Mouse (Mus musculus) neural tube, embryonic 11.5 days (tissue): ENCODE measurements around the gene Psmb11. TPM values are rescaled to one million over a fixed set of nuclear protein-coding genes. Genes with fewer than 3 reads are reported as not detected.

Experiments
- ATAC-seq: fragments of 200-750 bp; cut with Nextera tagmentation; 2 replicates; pipeline ENCODE4 v1.8.0; 2017; ENCODE audit warnings: moderate number of reproducible peaks, mild to moderate bottlenecking, moderate TSS enrichment, moderate library complexity; ENCODE audit not compliant: insufficient read depth, low FRiP score, low TSS enrichment
- DNase-seq: peaks from one replicate; pipeline ENCODE4 v3.0.0-alpha.2; 2015; ENCODE audit warnings: low spot score
- H3K27ac ChIP-seq: fragments of 300-500 bp; sonication (generic); 2 replicates; pipeline ENCODE4 v1.5.1; 2014; ENCODE audit warnings: low read depth, mild to moderate bottlenecking, low read length
- H3K27me3 ChIP-seq: fragments of 300-500 bp; sonication (generic); 2 replicates; pipeline ENCODE4 v1.6.1; 2014; ENCODE audit warnings: mild to moderate bottlenecking, low read length, mixed read lengths; ENCODE audit not compliant: control insufficient read depth, insufficient read depth
- H3K36me3 ChIP-seq: fragments of 300-500 bp; sonication (generic); 2 replicates; pipeline ENCODE4 v1.6.1; 2014; ENCODE audit warnings: mild to moderate bottlenecking, low read length, moderate library complexity, mixed read lengths; ENCODE audit not compliant: control insufficient read depth, insufficient read depth
- H3K4me1 ChIP-seq: fragments of 300-500 bp; sonication (generic); 2 replicates; pipeline ENCODE4 v1.6.1; 2014; ENCODE audit warnings: low read length, mixed read lengths; ENCODE audit not compliant: control insufficient read depth, insufficient read depth
- H3K4me2 ChIP-seq: fragments of 300-500 bp; sonication (generic); 2 replicates; pipeline ENCODE4 v1.6.1; 2014; ENCODE audit warnings: low read depth, mild to moderate bottlenecking, moderate library complexity
- H3K4me3 ChIP-seq: fragments of 300-500 bp; sonication (generic); 2 replicates; pipeline ENCODE4 v1.5.1; 2014; ENCODE audit warnings: low read depth, low read length
- H3K9ac ChIP-seq: fragments of 300-500 bp; sonication (generic); 2 replicates; pipeline ENCODE4 v1.6.1; 2014; ENCODE audit warnings: mild to moderate bottlenecking, low read length
- H3K9me3 ChIP-seq: fragments of 300-500 bp; sonication (generic); 2 replicates; pipeline ENCODE4 v1.6.1; 2016; ENCODE audit warnings: low read length; ENCODE audit not compliant: control insufficient read depth
- WGBS: fragments of 180-500 bp; shearing (Covaris S2); extraction: QIAGEN DNeasy Blood & Tissue Kit; methylation state at CpG from one replicate; pipeline ENCODE4 v1.1.7; 2014; 5-methylcytosine and 5-hydroxymethylcytosine counted together
- polyA plus RNA-seq: library from polyadenylated mRNA; unstranded; fragments of >200 nt; fragmentation: Nextera tagmentation; extraction: Ambion mirVana; gene quantifications from 2 replicates; pipeline ENCODE4 v1.2.1, GENCODE M21; 2014

The Psmb11 gene
- polyA plus RNA-seq, 1 experiment from 2014 or later = 0.08 TPM

GRCm38 (mm10) chr14:54647900-54648299 is 26.7 kb downstream of the Psmb11 start:
- no peak overlapping the region for H3K4me2 ChIP-seq
- H3K4me1 ChIP-seq = peaks cover 9% of the 10 kb centered on the region; the same call in 1 of the 2 replicates
- DNase-seq (no peak), ATAC-seq (no peak)
- WGBS = 86% methylated on average over 4 of the region's 4 CpGs
- H3K9me3 ChIP-seq = no peaks in the 10 kb centered on the region
- H3K4me3 ChIP-seq = no peak overlapping the region
- H3K27ac ChIP-seq = no peak overlapping the region
- no peaks in the 10 kb centered on the region for H3K27me3 ChIP-seq
- H3K36me3 ChIP-seq = peaks cover 55% of the 10 kb centered on the region
- no peak overlapping the region for H3K9ac ChIP-seq

- Histone ChIP-seq H3K9me3 (no peaks in the 10 kb centered on the region), H3K36me3 (peaks cover 33% of the 10 kb centered on the region), H3K4me1 (peaks cover 9% of the 10 kb centered on the region; the same call in 1 of the 2 replicates), H3K27me3 (no peaks in the 10 kb centered on the region), H3K4me3 (no peak overlapping the region), H3K4me2 (no peak overlapping the region), H3K9ac (no peak overlapping the region), H3K27ac (no peak overlapping the region)
- peak; percentile 11; the same call in 1 of the 2 replicates for ATAC-seq
- WGBS = 68% methylated on average over 23 of the region's 23 CpGs
- DNase-seq = peak; percentile 88
These were observed 29.6 kb downstream of the Psmb11 start for GRCm38 (mm10) chr14:54650621-54651454.

- Histone ChIP-seq H3K4me1 (peaks cover 9% of the 10 kb centered on the region; the same call in 1 of the 2 replicates), H3K27ac (no peak overlapping the region)
These were observed 30.3 kb downstream of the Psmb11 start for GRCm38 (mm10) chr14:54651556-54651955.

GRCm38 (mm10) chr14:54652787-54653186 is 31.6 kb downstream of the Psmb11 start:
- H3K9ac ChIP-seq = peak overlapping the region; percentile 70
- ATAC-seq = peak; percentile 11; the same call in 1 of the 2 replicates
- peak overlapping the region; percentile 69 for H3K4me2 ChIP-seq
- H3K4me1 ChIP-seq = peaks cover 9% of the 10 kb centered on the region; the same call in 1 of the 2 replicates
- H3K4me3 ChIP-seq = peak overlapping the region; percentile 58
- WGBS = 1% methylated on average over 6 of the region's 7 CpGs
- H3K27me3 ChIP-seq = no peaks in the 10 kb centered on the region
- DNase-seq = no peak
- H3K36me3 ChIP-seq = peaks cover 27% of the 10 kb centered on the region
- H3K9me3 ChIP-seq = no peaks in the 10 kb centered on the region
- no peak overlapping the region; the same call in 1 of the 2 replicates for H3K27ac ChIP-seq

More at GRCm38 (mm10) chr14:54651556-54651955, 30.3 kb downstream of the Psmb11 start:
- peaks cover 27% of the 10 kb centered on the region for H3K36me3 ChIP-seq
- no peak for ATAC-seq
- H3K4me2 ChIP-seq = no peak overlapping the region; the same call in 1 of the 2 replicates
- WGBS = 76% methylated on average over 4 of the region's 4 CpGs
- H3K9me3 ChIP-seq = no peaks in the 10 kb centered on the region
- no peak overlapping the region for H3K9ac ChIP-seq
- H3K4me3 ChIP-seq = no peak overlapping the region
- no peak for DNase-seq
- H3K27me3 ChIP-seq = no peaks in the 10 kb centered on the region

- ATAC-seq = peak; percentile 79
- under 1% methylated on average over 12 of the region's 12 CpGs for WGBS
These were observed 32.3 kb downstream of the Psmb11 start for GRCm38 (mm10) chr14:54653496-54653895.

DNA sequence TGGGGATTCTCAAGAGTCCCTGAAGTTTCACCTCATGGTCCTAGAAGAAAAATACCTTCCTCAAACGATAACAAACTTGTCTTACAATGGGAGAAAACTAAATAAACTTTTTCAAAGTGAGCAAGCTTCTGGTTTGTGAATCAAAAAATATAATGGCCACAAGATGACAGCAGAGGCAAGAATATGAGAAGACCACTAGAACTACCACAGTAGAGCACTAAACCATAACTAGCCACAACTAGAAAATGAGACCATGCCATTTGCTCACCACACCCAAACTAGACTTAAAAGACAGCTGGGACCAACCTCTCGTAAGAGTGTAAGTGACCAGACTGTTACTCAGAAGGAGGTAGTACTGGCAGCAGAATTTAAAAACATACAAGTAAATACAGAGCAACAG is 38.8 kb downstream of the Psmb11 start:
- H3K4me3 ChIP-seq = no peak overlapping the region
- no peak overlapping the region for H3K9ac ChIP-seq
- H3K36me3 ChIP-seq = peaks cover 29% of the 10 kb centered on the region
- ATAC-seq = no peak
- no peaks in the 10 kb centered on the region for H3K4me1 ChIP-seq
- no peaks in the 10 kb centered on the region for H3K27me3 ChIP-seq
- H3K27ac ChIP-seq = no peak overlapping the region
- no peak overlapping the region for H3K4me2 ChIP-seq
- H3K9me3 ChIP-seq = no peaks in the 10 kb centered on the region
- 88% methylated on average over 2 of the region's 2 CpGs for WGBS
- no peak for DNase-seq

More at GRCm38 (mm10) chr14:54653496-54653895, 32.3 kb downstream of the Psmb11 start:
- peaks cover 25% of the 10 kb centered on the region for H3K36me3 ChIP-seq
- H3K4me1 ChIP-seq = peaks cover 9% of the 10 kb centered on the region; the same call in 1 of the 2 replicates
- no peak overlapping the region; the same call in 1 of the 2 replicates for H3K27ac ChIP-seq
- H3K4me2 ChIP-seq = peak overlapping the region; percentile 69
- peak overlapping the region; percentile 58 for H3K4me3 ChIP-seq
- peak; percentile 87 for DNase-seq
- no peaks in the 10 kb centered on the region for H3K9me3 ChIP-seq
- peak overlapping the region; percentile 70 for H3K9ac ChIP-seq
- no peaks in the 10 kb centered on the region for H3K27me3 ChIP-seq

DNA sequence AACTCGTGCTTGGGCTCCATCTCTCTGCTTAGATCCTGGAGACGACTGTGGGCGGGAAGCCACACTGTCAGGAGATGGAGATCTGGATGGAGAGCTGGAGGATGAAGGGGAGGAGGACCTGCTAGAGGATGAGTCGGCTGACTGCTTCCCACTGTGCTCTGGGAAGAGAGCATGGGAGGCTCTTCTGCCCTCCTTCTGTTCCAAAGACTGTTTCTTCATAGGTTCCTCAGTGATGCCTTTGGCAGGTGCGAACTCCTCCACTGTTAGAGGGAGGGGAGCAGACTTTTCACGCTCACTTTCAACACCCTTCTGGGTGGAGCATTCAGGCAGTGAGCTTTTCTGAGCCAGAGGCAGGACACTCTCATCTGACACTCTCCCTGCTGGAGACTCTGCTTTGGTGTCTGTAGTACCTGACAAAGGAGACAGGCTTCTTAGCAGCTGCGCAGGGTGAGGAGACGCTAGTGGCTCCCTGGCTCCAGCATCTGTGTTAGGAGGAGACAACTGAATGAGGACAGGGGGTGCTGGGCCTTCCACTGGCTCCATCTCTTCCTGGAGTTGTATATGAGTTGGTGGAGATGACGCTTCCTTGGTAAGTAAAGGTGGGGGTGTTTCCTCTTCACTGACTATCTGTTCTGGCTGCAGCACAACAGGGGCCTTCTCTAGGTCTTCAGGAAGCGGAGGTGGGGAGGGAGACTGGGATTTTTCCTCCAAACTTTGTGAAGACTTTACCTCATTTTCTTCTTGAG is 43.4 kb downstream of the Psmb11 start:
- Histone ChIP-seq H3K27ac (no peak overlapping the region), H3K27me3 (no peaks in the 10 kb centered on the region), H3K4me3 (no peak overlapping the region), H3K4me1 (no peaks in the 10 kb centered on the region), H3K9ac (no peak overlapping the region), H3K4me2 (no peak overlapping the region), H3K9me3 (no peaks in the 10 kb centered on the region), H3K36me3 (peaks cover 37% of the 10 kb centered on the region)
- ATAC-seq = no peak
- 91% methylated on average over 10 of the region's 10 CpGs for WGBS
- no peak for DNase-seq

DNA sequence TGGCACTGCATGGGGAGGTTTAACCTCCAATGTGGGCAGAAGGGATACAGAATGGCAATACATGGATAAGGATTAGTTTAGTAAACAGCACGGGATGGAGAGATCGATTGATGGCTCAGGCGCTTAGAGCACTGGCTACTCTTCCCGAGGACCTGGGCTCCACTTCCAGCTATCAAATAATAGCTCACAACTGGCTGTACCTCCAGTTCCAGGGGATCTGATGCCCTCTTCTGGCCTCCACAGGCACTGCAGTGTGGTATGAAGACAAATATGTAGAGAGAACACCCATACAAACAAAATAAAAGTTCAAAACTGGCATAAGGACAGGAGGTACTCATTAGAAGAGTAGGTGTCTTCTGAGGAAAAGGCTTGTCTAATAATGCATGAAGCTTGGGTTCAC is 48.1 kb downstream of the Psmb11 start:
- peak; percentile 46 for DNase-seq
- Histone ChIP-seq H3K4me3 (no peak overlapping the region), H3K4me2 (no peak overlapping the region), H3K9me3 (no peaks in the 10 kb centered on the region), H3K36me3 (peaks cover 27% of the 10 kb centered on the region), H3K4me1 (no peaks in the 10 kb centered on the region), H3K27me3 (no peaks in the 10 kb centered on the region), H3K9ac (no peak overlapping the region), H3K27ac (no peak overlapping the region)
- ATAC-seq = no peak
- 75% methylated on average over 4 of the region's 4 CpGs for WGBS
